Mouse (Mus musculus): Measurements from ENCODE around the gene Paqr9. TPM values are rescaled to one million over a fixed set of nuclear protein-coding genes. Genes with fewer than 3 reads are reported as not detected.
A peak's percentile ranks its signal among the peaks of the same experiment; 100 is the strongest.
"Not testable (repeated sequence)": the region's sequence is repeated elsewhere in the genome, so short reads cannot be mapped to it uniquely, and the experiment has no call there.

Gene Paqr9
- 2.0 TPM in 2 replicates for polyA plus RNA-seq (2016; fragmentation: Nextera tagmentation; extraction: Ambion mirVana)

DNA sequence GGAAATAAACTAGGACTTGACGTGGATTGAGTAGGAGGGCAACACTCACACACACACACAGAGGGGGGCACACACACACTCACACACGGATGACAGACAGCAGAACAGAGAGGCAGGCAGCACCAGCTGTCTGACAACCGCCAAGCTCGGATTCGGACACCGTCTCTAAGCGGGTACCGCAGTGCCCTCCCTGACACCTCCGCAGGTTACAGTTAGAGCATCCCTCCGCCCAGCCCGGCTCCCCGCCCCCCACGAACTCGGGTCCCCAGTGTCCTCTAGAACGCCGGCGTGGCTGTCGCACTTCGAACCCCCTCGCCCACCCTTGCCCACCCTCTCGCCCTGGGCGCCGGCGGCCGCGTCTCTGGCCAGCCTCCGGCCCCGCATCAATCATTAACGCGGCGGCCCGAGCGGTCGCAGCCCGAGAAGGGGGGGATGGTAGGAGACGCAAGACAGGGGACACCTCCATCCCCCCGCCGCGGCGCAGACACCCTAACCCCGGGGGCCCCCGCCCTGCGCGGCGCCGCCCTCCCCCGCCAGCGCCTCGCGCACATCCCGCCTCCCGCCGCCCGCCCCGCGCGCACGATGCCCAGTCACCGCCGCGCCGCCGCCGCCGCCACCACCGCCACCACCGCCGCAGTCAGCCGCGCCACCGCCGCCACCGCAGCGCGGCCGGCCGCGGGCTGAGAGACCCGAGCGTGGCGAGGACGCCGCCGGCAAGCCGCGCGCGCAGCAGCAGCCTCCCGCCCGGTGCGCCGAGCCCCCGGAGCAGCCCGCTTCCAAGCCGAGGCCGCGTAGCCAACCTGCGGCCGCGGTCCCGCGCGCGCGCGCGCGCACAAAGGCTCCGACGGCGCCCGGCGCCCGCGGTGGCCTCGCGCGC, at the start of gene Paqr9:
Paqr9 (plus strand) TSS at position 599 of the 877 bp plus-strand sequence.
- Histone ChIP-seq H3K27ac (no peak within 1 kb of the TSS; the same call in 1 of the 2 replicates), H3K4me1 (peaks cover 12% of the 10 kb centered on the region), H3K36me3 (no peaks in the 10 kb centered on the region), H3K9ac (peak within 1 kb of the TSS; percentile 66), H3K27me3 (replicated peaks) (peaks cover 57% of the 10 kb centered on the region), H3K4me3 (peak within 1 kb of the TSS; percentile 66), H3K9me3 (no peaks in the 10 kb centered on the region), H3K4me2 (replicated peaks) (peak within 1 kb of the TSS; percentile 94)
- ATAC-seq (ENCODE audit: low FRiP score, low read depth), result peak; percentile 70
- 1% methylated on average over 81 of the region's 118 CpGs for WGBS

DNA sequence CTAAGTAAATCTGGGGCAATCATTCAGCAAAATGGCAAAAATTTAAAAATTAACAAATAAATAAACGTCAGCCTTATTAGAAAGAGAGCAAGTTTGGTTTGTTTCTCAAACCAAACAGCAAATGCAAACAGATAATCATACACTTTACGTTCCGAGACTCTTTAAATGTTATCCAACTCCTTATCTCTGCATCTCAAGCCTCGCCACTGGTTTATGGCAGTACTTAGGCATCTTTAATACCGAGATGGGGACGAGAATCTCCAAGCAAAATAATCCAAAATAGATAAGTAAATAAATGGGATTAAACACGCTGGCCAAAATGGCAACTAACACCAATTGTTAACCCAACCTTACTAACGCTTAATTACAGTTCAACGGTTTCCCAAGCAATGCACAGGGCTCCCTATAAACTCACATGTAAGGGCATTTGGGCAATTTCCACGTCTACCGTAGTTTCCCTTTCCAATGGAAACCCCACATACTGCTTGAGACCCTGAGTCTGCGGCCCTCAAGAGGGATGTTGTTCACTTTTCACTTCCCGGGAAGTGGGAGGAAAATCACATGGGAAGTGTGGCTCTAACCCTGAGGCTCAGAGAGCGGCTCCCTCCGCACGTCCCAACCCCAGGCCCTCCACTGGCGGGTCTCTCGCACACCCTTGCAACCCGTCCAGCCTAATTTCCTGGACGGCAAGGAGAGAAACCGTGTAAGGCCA, 48.6 kb upstream of the Paqr9 start:
- H3K27ac ChIP-seq, result no peak overlapping the region
- H3K36me3 ChIP-seq, result no peaks in the 10 kb centered on the region; the same call in 1 of the 2 replicates
- H3K4me2 ChIP-seq (replicated peaks), result peak overlapping the region; percentile 90
- no peaks in the 10 kb centered on the region for H3K27me3 ChIP-seq (replicated peaks)
- H3K4me3 ChIP-seq, result peak overlapping the region; percentile 95
- WGBS, result 9% methylated on average over 21 of the region's 21 CpGs
- H3K9me3 ChIP-seq, result no peaks in the 10 kb centered on the region
- peak; percentile 32; the same call in 1 of the 2 replicates for ATAC-seq (ENCODE audit: low FRiP score, low read depth)
- H3K9ac ChIP-seq, result peak overlapping the region; percentile 89
- H3K4me1 ChIP-seq, result peaks cover 13% of the 10 kb centered on the region; the same call in 1 of the 2 replicates

DNA sequence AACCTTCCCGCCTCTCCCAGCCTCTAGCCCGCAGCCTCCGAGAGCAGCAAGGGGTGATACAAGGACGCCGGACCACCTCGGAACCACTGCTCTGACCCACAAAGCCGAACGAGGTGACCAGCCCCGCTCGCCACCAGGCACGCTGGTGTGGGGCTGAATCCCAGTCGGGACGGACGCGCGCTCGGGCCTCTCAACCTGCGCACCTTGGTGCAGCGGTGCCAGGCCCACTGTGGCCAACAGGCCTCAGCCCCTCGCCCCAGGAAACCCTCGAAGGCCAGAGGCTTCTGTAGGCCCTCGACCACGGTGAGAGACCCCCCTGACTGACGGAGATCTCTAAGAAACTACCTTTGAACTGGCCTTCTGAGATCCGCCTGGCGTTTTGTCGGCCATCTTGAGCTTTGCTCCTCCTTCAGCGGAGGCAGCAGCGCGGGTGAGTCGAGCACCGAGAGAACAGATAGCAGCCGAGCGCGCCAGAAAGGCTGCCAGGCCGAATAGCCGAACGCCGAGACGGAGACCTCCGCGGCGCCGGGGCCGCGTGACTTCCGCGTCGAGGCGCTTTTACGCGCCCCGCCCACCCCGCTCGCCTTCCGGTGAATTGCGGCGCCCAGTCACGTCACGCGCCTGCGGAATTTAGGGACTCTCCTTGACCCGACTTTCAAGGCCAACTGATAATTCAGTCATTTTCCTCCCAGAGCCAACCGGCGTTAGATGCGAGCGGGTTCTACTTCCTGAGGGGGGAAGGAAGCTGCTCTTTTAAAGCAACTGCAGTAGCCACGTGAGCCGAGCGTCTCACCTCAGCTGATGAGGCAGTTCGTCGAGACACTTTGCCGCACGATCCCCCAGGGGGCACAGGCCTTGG, 47.8 kb upstream of the Paqr9 start, which contains the start of gene U2surp:
U2surp (minus strand) TSS at position 525 of the 859 bp plus-strand sequence.
- Histone ChIP-seq H3K27me3 (replicated peaks) (no peaks in the 10 kb centered on the region), H3K27ac (peak within 1 kb of the TSS; percentile 5; the same call in 1 of the 2 replicates), H3K4me2 (replicated peaks) (peak within 1 kb of the TSS; percentile 90), H3K36me3 (no peaks in the 10 kb centered on the region; the same call in 1 of the 2 replicates), H3K9me3 (no peaks in the 10 kb centered on the region), H3K4me1 (peaks cover 13% of the 10 kb centered on the region; the same call in 1 of the 2 replicates), H3K4me3 (peak within 1 kb of the TSS; percentile 95), H3K9ac (peak within 1 kb of the TSS; percentile 89)
- under 1% methylated on average over 74 of the region's 74 CpGs for WGBS
- peak; percentile 96 for ATAC-seq (ENCODE audit: low FRiP score, low read depth)

DNA sequence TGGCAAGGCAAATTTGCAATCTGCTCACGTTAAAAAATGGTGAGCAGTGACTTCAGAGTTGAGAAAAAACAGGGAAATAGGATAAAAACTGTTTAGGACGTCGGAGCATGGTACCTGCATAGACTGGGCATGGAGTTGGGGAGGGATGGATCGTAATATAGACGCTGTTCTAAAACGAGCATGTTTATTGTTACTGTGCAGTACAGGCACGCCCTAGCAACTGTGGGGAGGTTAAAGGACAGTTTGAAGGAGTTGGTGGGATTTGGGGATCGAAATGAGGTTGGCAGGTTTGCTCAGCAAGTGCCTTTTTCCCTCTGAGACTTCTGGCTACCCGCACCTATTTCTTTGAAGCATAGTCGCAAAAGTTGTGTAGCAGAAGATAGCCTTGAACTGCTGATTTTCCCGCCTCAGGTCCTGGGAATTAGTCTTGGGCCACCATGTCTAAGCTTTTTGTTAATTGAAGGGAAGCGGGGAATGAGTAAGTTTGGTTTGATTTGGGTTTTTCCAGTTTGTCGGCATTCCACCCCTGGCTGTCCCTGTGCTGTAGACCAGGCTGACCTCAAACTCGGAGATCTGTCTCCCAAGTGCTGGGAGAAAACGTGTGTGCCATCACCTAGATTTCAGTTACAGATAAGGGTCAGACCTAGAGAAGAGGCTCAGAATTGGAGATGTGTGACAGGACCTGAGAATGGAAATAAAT, 47.0 kb upstream of the Paqr9 start:
- Histone ChIP-seq H3K27me3 (replicated peaks) (no peaks in the 10 kb centered on the region), H3K4me1 (peaks cover 13% of the 10 kb centered on the region; the same call in 1 of the 2 replicates), H3K36me3 (no peaks in the 10 kb centered on the region; the same call in 1 of the 2 replicates), H3K9me3 (no peaks in the 10 kb centered on the region), H3K27ac (peak overlapping the region; percentile 5; the same call in 1 of the 2 replicates), H3K4me2 (replicated peaks) (peak overlapping the region; percentile 90), H3K4me3 (peak overlapping the region; percentile 95), H3K9ac (peak overlapping the region; percentile 89)
- 26% methylated on average over 15 of the region's 15 CpGs for WGBS
- ATAC-seq (ENCODE audit: low FRiP score, low read depth), result peak; percentile 69

DNA sequence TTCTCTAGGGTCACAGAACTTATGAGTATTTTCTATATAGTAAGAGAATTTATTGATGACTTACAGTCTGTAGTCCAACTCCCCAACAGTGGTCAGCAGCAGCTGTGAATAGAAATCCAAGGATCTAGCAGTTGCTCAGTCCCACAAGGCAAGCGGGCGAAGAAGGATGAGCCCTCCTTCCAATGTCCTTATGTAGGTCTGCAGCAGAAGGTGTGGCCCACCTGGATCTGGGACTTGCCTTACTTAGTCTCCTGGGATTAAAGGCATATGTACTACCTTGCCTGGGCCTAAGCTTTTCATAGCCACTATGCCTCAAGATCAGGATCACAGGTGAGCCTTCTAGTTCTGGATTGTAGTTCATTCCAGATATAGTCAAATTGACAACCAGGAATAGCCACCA, 45.7 kb upstream of the Paqr9 start:
- 96% methylated on average over 2 of the region's 2 CpGs for WGBS
- Histone ChIP-seq H3K27me3 (replicated peaks) (no peaks in the 10 kb centered on the region), H3K9ac (no peak overlapping the region), H3K4me2 (replicated peaks) (no peak overlapping the region), H3K36me3 (no peaks in the 10 kb centered on the region), H3K4me1 (peaks cover 13% of the 10 kb centered on the region; the same call in 1 of the 2 replicates), H3K4me3 (no peak overlapping the region), H3K27ac (no peak overlapping the region), H3K9me3 (no peaks in the 10 kb centered on the region)
- ATAC-seq (ENCODE audit: low FRiP score, low read depth), result no peak

DNA sequence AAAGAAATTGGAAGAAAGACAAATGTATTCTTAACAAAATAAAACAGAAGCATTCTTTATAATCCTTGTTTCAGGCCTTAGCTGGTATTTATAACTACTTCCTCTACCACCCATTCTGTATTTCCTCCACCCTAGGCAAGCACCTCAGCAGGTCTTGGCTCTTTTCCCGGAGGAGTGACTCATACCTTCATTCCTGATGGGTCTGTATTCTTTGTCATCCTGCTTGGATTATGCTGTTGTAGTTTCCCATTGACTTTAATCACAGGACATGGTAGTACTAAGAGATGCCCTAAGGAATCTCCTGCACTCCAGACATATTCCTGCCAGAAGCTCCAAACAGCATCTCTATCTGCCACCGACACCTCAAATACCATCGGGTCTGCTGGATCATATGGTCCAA, 45.1 kb upstream of the Paqr9 start:
- not testable (repeated sequence) for H3K9me3 ChIP-seq; H3K27me3 ChIP-seq (replicated peaks); H3K36me3 ChIP-seq; H3K4me3 ChIP-seq; ATAC-seq (ENCODE audit: low FRiP score, low read depth); H3K27ac ChIP-seq; H3K9ac ChIP-seq; H3K4me2 ChIP-seq (replicated peaks)
- 95% methylated on average over 3 of the region's 3 CpGs for WGBS
- peaks cover 13% of the 10 kb centered on the region; the same call in 1 of the 2 replicates for H3K4me1 ChIP-seq

DNA sequence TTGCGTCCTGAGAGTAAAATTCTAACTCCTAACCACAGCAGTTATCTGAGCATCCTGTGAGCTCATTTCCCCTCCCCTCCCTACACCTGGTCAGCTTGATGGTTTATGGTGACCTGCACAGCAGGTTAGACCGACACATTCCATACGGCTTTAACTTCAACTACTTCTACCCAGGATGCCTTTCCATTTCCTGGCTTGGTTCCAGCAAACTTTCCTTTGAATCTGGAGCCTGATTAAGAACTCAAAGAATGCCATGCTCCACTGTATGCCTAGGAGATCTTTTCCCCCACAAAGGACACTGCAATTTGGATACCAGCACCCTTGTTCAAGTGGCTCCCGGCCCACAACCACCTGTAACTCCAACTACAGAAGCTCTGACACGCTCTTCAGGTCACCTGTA, 38.9 kb upstream of the Paqr9 start:
- Histone ChIP-seq H3K36me3 (no peaks in the 10 kb centered on the region), H3K4me1 (no peaks in the 10 kb centered on the region), H3K27ac (no peak overlapping the region), H3K9ac (no peak overlapping the region), H3K27me3 (replicated peaks) (no peaks in the 10 kb centered on the region), H3K9me3 (no peaks in the 10 kb centered on the region), H3K4me3 (no peak overlapping the region), H3K4me2 (replicated peaks) (no peak overlapping the region)
- 82% methylated on average over 5 of the region's 5 CpGs for WGBS
- no peak for ATAC-seq (ENCODE audit: low FRiP score, low read depth)

DNA sequence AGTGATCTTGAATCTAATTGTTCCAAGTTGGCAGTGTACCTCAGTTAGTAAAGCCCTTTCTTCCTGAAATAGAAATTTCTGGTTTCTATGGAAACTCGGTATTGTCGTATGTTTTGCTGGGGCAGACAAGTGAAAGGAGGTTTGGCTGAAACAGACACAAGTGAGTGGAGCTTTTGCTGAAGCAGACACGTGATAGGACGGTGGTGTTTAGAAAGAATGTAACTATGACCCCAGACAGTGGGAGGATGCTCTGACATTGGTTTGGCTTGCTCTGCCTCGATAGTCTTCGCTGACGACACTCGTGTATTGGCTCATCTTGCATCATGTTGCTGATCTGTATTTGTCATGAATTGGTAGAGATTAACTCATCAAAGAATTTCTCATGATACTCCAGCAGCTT, 38.4 kb upstream of the Paqr9 start:
- Histone ChIP-seq H3K9ac (no peak overlapping the region), H3K9me3 (no peaks in the 10 kb centered on the region), H3K27ac (no peak overlapping the region), H3K4me3 (no peak overlapping the region), H3K4me1 (no peaks in the 10 kb centered on the region), H3K27me3 (replicated peaks) (no peaks in the 10 kb centered on the region), H3K4me2 (replicated peaks) (no peak overlapping the region), H3K36me3 (no peaks in the 10 kb centered on the region)
- ATAC-seq (ENCODE audit: low FRiP score, low read depth), result no peak
- WGBS, result 89% methylated on average over 8 of the region's 8 CpGs

DNA sequence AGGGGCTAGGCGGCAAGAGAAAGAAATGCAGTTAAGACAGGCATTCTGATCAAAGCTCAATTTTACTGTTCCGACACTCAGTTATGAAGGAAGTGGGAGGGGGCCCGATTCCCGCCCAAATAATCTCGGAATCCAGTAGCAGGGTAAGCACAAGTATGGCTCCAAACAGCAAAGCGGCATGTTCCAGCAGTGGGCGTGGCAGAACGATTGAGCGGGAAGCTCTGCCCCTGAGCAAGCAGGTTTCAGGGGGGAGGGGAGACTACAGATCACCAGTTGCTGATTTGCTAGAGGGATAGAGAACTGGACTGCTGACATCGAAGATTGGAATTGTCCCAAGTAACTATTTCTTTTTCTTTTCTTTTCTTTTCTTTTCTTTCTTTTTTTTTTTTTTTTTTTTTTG, 37.9 kb upstream of the Paqr9 start:
- Histone ChIP-seq H3K36me3 (no peaks in the 10 kb centered on the region), H3K27ac (no peak overlapping the region), H3K4me1 (no peaks in the 10 kb centered on the region), H3K4me2 (replicated peaks) (no peak overlapping the region), H3K9ac (no peak overlapping the region), H3K9me3 (no peaks in the 10 kb centered on the region), H3K4me3 (no peak overlapping the region), H3K27me3 (replicated peaks) (no peaks in the 10 kb centered on the region)
- no peak for ATAC-seq (ENCODE audit: low FRiP score, low read depth)
- whole genome bisulfite sequencing, result 49% methylated on average over 10 of the region's 10 CpGs

DNA sequence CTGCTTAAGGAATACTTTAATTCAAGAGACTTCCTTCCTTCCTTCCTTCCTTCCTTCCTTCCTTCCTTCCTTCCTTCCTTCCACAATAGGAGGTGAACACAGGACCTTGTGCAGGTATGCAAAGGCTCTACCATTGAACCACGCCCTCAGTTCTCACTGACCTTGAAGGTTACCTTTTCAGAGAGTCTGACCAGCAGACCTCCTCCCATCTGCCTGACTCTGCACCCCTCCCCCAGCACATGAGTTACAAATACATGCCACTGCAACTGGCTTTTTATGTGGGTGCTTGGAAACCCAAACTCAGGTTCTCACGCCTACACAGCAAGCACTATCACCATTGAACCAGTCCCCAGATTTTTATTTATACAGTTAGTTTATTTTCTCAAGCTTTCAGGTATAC, 36.9 kb upstream of the Paqr9 start:
- H3K27me3 ChIP-seq (replicated peaks), result no peaks in the 10 kb centered on the region
- H3K4me1 ChIP-seq, result no peaks in the 10 kb centered on the region
- H3K9me3 ChIP-seq, result no peaks in the 10 kb centered on the region
- H3K4me2 ChIP-seq (replicated peaks), result no peak overlapping the region
- no peak for ATAC-seq (ENCODE audit: low FRiP score, low read depth)
- no peak overlapping the region for H3K9ac ChIP-seq
- no peak overlapping the region for H3K27ac ChIP-seq
- WGBS, result 85% methylated on average over 2 of the region's 2 CpGs
- no peaks in the 10 kb centered on the region for H3K36me3 ChIP-seq
- H3K4me3 ChIP-seq, result no peak overlapping the region

DNA sequence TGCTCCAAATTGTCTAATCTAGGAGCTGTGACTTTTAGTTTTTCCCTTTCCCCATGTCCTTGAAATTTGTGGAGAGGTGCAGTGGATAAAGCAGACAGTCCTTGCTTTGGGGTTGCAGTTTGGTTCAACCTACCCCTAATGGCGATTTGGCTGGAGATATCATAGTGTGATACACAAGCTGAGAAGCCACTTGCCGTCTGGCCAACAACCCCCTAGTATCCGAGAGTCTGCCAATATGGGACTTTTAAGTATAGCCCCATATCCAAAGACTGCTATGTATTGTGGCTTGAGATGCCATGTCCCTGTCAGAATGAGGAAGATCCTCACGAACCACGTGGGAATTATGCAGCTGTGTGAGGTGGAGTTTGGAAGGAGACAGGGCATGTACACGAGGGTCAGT, 34.1 kb upstream of the Paqr9 start:
- ATAC-seq (ENCODE audit: low FRiP score, low read depth), result no peak
- WGBS, result 82% methylated on average over 6 of the region's 6 CpGs
- no peaks in the 10 kb centered on the region for H3K27me3 ChIP-seq (replicated peaks)

More for the DNA sequence above, 34.1 kb upstream of the Paqr9 start:
- no peak overlapping the region for H3K9ac ChIP-seq
- H3K4me2 ChIP-seq (replicated peaks), result no peak overlapping the region
- no peak overlapping the region for H3K4me3 ChIP-seq
- H3K27ac ChIP-seq, result no peak overlapping the region
- no peaks in the 10 kb centered on the region for H3K9me3 ChIP-seq
- no peaks in the 10 kb centered on the region for H3K36me3 ChIP-seq
- H3K4me1 ChIP-seq, result no peaks in the 10 kb centered on the region
